Mouse (Mus musculus): ENCODE measurements at regions not wholly inside any gene's neighbourhood (a gene's known extent, or its start where the extent isn't known, plus 50 kb on each side); places are given as distances from the start of the nearest gene placed in this dataset.

- no peak for DNase-seq (ENCODE audit: low spot score in 2 of 2)
These were observed 62.8 kb upstream of the Cacna2d3 start for GRCm38 (mm10) chr14:29784506-29784905.

DNA sequence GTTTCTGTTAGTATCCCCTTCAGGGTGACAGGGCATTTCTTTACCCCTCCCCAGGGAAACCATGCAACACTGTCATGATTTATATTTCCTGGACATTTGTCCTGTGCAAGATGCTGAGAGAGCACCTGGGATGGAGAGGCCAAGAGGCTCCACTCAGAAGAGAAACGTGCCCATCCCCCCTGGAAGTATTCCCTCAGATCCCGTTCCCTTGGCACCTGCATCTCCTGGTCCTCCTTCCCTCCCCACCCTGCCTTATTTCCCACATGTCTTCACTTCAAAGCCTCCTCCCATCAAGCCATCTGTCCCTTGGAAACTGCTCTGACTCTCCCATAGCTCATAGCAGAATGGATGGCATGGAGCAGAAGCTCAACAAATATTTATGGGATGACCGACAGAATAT lies 64.8 kb upstream of the Cacna2d3 start:
- no peak for DNase-seq (ENCODE audit: low spot score in 2 of 2)

DNA sequence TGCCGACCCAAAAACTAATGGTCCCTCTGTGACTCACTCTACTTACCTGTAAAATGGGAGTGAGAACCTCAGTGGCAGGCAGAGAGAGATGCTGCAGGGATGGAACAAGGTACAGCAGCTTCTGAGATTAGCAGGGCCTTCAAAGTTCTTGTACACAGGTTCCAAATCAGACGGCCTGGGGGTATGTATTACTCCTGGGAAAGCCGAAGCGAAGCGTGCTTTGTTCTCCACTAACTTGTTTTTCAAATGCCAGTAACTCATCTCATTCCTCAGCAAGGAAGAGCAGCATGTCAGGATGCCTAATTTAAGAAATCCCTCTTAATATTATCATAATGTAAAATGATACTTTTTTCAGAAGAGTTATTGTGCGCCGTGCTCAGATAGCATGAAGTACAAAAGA lies 66.1 kb upstream of the Cacna2d3 start:
- no peak for DNase-seq (ENCODE audit: low spot score in 2 of 2)

GRCm38 (mm10) chr14:29788351-29788750 lies 66.7 kb upstream of the Cacna2d3 start:
- DNase-seq (ENCODE audit: low spot score in 2 of 2): no peak

DNA sequence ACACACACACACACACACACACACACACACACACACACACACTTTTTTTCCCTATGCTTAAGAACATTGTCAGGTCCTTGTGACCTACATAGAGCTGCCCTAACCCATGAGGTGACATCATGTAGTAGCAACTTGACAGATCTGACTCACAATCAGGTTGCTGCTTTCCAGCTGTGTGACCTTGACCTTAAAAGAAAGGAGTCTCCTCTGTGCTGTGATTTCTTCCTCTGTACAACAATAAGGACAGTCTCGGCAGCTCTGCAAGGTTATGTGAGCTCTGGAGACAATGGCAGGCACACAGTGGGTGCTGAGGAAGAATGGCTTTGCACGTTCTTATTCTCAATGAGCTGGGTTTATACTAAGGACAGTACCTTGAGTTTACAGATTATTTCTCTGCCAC lies 73.7 kb upstream of the Cacna2d3 start:
- no peak for DNase-seq (ENCODE audit: low spot score in 2 of 2)

DNA sequence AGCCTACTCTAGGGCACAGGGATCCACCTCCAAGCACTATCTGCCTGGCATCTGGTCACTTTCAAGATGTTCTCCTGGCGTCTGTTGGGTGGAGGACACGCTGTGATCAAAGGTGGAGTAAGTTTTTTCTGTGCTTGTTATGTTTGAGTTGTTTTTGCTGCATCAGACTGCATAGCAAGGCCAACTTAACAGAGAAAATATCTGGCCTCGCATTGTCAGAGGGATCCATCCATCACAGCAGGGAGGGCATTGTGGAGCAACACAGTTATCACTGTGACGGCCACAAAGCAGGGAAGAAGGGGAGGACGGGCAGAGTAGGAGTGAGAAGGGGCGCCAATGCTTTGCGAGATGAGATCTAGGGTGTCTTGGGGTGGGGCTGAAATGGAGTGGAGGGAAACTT lies 74.7 kb upstream of the Cacna2d3 start:
- DNase-seq (ENCODE audit: low spot score in 2 of 2): no peak

DNA sequence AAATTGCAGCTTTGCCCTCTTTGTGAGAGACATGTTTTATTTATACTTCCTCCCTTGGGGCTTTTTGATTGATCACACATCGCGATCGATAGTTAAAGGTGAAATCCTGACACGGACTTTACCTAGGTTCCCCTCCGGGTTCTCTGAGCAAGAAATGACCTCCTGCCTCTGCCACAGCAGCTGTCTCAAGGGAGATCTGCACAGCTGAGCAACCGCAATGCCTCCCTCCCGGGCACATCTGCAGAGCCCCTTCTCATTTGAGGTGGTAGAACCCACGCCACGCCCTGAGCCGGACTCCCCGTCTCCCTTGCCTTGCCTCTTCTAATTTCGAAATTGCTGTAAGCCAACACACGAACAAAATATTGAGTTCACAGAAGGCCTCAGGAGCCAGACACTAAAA lies 78.2 kb upstream of the Cacna2d3 start:
- no peak for DNase-seq (ENCODE audit: low spot score in 2 of 2)

DNA sequence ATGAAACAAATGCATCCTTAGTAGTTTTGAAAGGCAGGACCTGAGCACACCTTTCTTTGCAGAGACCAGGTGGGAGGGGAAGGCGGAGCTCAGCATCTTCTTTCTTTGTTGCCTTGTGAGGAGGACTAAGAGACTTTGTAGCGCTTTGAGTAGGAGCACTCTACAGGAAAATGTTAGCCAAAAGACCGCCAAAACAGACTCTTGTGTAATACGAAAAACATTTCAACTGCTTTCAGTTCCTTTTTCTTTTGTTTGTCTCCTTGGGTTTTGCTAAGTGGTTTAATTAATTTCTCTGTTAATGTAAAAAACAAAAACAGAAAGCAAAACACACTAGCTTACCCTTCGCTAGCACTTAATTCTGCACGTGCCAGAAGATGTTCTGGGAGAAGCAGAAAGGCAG lies 83.6 kb upstream of the Cacna2d3 start:
- DNase-seq (ENCODE audit: low spot score in 2 of 2): no peak

DNA sequence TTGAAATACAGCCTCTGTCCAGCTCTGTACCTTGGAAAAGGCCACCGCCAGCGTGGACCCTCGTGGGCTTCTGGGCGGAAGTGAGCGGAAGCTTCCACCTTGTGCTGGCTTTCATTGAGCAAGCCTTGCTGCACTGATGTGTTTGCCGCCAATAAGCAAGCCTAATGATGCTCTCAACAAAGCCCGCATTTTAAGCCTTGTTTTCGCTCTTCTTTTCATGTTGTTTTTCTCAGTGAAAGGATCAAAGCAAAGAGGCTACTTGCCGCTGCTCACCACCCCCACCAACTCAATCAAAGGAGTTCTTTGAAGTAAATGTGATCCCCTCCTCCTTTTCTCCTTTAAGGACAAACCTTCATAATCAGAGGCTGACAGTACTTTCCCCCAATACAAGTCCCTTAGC lies 86.2 kb upstream of the Cacna2d3 start:
- DNase-seq (ENCODE audit: low spot score in 2 of 2): no peak

GRCm38 (mm10) chr14:29814626-29815025 lies 93.0 kb upstream of the Cacna2d3 start:
- DNase-seq (ENCODE audit: low spot score in 2 of 2): no peak

DNA sequence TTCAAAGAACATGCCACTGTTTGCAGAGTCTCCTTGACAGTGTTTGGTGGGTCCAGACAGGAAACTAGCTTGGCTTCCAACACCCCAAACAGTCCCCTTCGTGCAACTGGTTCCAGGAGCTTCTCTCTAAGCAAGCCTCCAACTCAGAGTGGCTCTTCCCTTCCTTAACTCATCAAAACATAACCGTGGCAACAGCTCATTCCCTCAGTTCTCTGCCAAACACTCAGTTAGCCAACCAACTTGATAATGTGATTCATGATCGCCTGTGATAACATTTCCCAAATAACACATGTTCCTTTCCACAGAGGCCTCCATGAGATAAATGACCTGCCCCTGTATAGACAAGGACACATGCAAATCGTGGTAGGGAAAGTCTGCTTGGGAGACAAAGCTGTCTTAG lies 95.9 kb upstream of the Cacna2d3 start:
- DNase-seq (ENCODE audit: low spot score in 2 of 2): no peak

GRCm38 (mm10) chr14:29818251-29818650 lies 96.6 kb upstream of the Cacna2d3 start:
- no peak for DNase-seq (ENCODE audit: low spot score in 2 of 2)

GRCm38 (mm10) chr14:29818751-29819150 lies 97.1 kb upstream of the Cacna2d3 start:
- DNase-seq (ENCODE audit: low spot score in 2 of 2): no peak

GRCm38 (mm10) chr14:29837063-29837462 lies 115.4 kb upstream of the Cacna2d3 start:
- no peak for DNase-seq (ENCODE audit: low spot score in 2 of 2)

DNA sequence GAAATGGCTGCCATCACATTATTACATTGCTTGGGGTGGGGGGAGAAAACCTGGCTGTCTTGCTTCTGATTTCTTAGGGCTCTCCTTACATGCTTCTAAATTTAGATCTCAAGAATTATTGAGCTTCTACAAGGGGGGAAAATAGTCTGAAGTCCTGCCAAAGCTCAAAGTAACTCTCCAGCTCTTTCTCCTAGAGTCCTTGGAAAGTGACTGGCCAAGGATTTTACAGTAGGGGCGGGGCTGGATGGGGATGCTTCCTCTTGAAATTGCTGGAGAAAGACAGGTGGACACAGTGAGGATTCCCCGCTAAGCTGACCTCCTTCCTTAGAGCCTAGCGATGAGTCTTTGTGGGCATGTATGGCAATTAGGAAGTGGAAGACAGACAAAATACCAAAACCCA lies 117.9 kb upstream of the Cacna2d3 start:
- DNase-seq (ENCODE audit: low spot score in 2 of 2): no peak

DNA sequence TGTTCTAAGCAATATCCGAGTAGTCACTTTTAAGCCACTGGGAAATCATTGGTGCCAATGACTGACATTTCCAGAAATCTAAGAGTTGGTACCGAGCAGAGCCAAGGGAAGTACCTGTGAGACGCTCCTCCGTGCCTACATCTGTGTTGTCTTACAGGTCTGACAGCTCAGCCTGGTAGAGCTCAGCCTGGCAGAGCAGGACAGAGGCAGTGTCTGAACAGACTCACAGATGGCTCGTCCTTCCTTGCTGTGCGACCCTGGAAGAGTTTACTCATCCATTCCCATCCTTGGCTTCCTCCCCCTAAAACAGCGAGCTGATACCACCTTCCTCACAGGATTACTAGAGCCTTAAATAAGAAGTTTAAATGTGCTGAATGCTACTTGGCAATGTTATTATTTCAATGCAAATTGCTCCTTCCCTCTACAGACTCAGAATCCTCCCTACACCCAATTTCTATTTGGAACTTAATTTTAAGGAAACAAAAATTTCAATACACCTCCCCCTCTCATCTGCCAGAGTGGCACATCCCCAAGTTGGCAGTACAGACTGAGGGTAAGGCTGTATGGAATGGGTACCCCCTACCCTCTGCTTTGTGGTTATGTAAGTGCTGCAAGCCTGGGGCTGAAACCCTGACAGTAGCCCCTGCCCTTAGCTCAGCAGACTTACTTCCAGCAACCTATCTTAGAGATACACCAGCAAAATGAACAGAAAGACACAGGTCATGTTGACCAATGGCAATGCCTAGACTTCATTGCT lies 119.9 kb upstream of the Cacna2d3 start:
- no peak for DNase-seq (ENCODE audit: low spot score in 2 of 2)

GRCm38 (mm10) chr14:29847661-29848060 lies 120.4 kb upstream of the Selenok start:
- no peak for DNase-seq (ENCODE audit: low spot score in 2 of 2)

DNA sequence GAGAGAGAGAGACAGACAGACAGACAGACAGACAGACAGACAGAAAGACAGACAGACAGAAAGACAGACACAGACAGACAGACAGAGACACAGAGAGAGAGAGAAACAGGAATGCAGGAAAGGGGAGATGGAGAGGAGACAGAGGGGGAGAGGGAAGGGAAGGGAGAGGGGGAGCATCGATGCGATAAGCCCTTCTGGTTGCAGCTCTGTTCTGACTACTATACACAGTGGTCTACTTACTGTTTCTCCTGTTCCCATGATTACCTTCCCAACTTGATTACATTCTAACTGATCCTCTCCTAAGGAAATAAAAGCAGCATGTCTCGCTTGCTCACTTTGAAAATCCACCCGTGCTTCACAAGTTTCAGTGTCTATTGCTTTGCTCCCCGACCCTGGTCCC lies 116.8 kb upstream of the Selenok start:
- no peak for DNase-seq (ENCODE audit: low spot score in 2 of 2)

DNA sequence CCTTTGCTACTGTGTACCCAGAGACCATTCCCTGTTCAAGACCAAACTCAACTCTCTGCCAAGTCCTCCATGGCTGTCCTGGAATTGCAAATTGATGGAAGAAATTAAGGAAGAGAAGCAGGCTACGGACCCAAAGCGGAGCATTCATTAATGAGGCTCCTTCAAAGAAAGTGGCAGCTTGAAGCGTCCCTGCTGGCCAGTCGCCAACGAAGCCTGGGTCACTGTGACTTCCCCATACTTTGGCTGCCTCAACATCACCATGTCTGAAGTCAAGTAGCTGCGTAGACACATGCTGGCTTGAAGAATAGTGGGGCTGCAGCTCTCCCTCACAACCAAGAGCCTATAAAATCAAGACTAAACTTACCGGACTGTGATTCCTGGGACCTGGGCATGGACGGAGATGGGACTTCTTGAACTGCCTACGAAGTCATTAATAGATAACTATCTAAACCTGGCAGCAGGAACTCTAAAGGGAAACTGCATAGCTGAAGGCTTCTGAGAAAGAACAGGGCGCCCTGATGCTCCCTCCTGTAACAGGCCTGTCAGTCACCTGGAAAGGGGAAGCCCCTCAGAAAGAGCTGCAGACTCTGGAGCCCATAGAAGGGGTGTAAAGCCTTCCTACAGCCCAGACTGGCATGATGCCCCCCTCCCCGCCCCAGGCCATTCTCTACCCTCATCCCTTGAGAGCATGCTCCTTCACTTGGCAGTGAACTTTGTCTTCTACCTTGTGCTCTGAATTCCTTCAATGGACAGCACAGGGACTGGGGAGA lies 116.0 kb upstream of the Selenok start:
- DNase-seq (ENCODE audit: low spot score in 2 of 2): no peak

GRCm38 (mm10) chr14:29862032-29862431 lies 106.1 kb upstream of the Selenok start:
- no peak for DNase-seq (ENCODE audit: low spot score in 2 of 2)

DNA sequence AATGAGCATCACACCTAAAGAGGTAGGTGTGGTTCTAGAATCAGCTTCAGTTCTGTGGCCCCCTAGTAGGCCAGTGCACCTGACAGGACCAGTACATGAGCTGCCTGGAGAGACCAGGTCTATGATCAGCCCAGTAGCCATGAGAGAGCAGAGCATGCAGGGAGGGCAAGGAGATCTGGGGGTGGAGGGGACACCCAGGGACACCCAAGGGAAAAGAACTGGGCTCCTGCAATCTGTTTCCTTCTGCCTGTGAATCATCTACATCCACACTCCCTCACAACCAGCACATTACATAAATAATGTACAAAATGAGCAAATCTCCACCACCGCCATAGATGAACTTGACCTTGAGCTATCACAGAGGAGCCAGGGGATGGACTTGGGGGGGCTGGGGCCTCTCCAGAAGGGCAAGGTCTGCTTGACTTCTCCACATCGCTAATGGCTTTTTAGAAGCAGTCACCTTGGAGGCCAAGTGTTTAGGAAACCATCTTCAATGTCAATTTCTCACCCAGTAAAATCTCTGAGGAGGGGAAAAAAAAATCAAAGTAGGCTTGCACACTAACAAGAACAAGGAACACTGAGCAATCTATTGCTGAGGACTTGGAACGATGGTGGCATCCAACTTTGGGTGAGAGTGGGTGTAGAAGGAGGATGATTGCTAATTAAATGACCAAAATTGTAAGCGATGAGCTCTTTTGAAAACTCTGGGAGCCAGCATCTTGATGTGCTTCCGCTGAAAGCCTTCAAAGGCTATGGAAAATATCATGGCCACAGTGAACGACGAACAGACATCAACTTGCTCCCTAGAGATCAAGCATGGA lies 101.4 kb upstream of the Selenok start:
- no peak for DNase-seq (ENCODE audit: low spot score in 2 of 2)

DNA sequence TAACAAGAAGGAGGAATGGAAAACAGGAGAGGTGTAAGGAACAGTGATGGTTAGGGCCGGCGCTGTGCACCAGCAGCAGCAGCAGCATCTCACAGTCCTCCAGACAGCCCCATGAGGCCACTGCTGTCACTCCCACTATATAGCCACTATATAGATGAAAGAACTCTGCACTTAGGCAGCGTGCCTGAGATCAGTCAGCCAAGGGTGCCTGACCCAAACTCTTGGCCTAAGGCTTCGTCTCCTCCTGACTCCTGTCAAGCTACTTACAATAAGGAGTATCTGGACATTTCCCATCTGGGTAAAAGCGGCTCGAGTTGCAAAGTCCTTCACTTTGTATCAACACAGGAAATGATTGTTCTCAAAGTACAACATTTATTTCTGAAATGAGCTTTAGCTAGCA lies 100.8 kb upstream of the Selenok start:
- DNase-seq (ENCODE audit: low spot score in 2 of 2): no peak

DNA sequence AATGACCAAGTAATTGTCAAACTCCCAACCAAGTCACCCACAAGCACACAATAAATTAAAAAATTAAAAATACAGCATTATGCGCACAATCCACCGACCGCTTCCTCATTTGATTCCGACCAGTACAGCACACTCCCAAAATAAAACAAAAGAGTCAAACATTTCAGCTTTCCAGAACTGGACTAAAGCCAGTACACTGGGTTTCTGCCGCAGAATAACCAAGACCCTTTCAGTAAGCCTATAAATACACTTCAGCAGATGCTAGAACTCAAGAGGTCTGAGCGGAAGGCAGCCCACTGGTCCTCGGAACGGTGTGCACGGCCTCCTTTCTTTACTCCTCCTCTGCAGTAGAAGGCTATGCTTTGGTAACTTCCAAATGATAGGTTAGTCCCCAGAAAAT lies 98.2 kb upstream of the Selenok start:
- no peak for DNase-seq (ENCODE audit: low spot score in 2 of 2)
